Mouse (Mus musculus) heart, embryonic 13.5 days (tissue): ENCODE measurements around the gene Scn2b. TPM values are rescaled to one million over a fixed set of nuclear protein-coding genes. Genes with fewer than 3 reads are reported as not detected.

ENCODE experiments used
- polyA plus RNA-seq: library from polyadenylated mRNA; unstranded; fragments of >200 nt; fragmentation: Nextera tagmentation; extraction: Ambion mirVana; gene quantifications from 2 replicates; pipeline ENCODE4 v1.2.1, GENCODE M21; 2015

The Scn2b gene
- polyA plus RNA-seq, 1 experiment from 2014 or later: 1.5 TPM

Other genes starting within 250 kb of the Scn2b start
- gene Kmt2a, start 236.5 kb upstream of the Scn2b start, polyA plus RNA-seq: 6.1 and 6.5 TPM in 2 replicates
- 1,009 and 1,200 TPM in 2 replicates for gene Atp5l, start 197.0 kb upstream of the Scn2b start, polyA plus RNA-seq
- 15.9 and 17.4 TPM in 2 replicates for gene Ube4a, start 152.2 kb upstream of the Scn2b start, polyA plus RNA-seq
- 1.9 TPM in 1 of 2 replicates, not detected in the other for gene Cd3g, start 137.4 kb upstream of the Scn2b start, polyA plus RNA-seq
- gene Cd3d, start 136.0 kb upstream of the Scn2b start, polyA plus RNA-seq: 0.45 TPM in 1 of 2 replicates, not detected in the other
- 0.55 TPM in 1 of 2 replicates, not detected in the other for gene Cd3e, start 108.2 kb upstream of the Scn2b start, polyA plus RNA-seq
- 1.3 and 1.5 TPM in 2 replicates for gene Mpzl2, start 78.0 kb upstream of the Scn2b start, polyA plus RNA-seq
- 1.6 and 1.7 TPM in 2 replicates for gene Mpzl3, start 62.6 kb upstream of the Scn2b start, polyA plus RNA-seq
- gene Jaml, start 38.6 kb upstream of the Scn2b start, polyA plus RNA-seq: 0.17 and 0.23 TPM in 2 replicates
- 0.17 and 0.44 TPM in 2 replicates for gene Scn4b, start 20.6 kb downstream of the Scn2b start, polyA plus RNA-seq
- not detected in 2 replicates for gene BC049352, start 64.2 kb downstream of the Scn2b start, polyA plus RNA-seq
- gene Tmprss4, start 86.3 kb downstream of the Scn2b start, polyA plus RNA-seq: 0.19 TPM in 1 of 2 replicates, not detected in the other
- 0.55 and 0.62 TPM in 2 replicates for gene Il10ra, start 151.4 kb downstream of the Scn2b start, polyA plus RNA-seq
- gene Tmprss13, start 201.3 kb downstream of the Scn2b start, polyA plus RNA-seq: 0.14 TPM in 1 of 2 replicates, not detected in the other